Mouse (Mus musculus): Measurements from ENCODE around the gene Nol9.

DNA sequence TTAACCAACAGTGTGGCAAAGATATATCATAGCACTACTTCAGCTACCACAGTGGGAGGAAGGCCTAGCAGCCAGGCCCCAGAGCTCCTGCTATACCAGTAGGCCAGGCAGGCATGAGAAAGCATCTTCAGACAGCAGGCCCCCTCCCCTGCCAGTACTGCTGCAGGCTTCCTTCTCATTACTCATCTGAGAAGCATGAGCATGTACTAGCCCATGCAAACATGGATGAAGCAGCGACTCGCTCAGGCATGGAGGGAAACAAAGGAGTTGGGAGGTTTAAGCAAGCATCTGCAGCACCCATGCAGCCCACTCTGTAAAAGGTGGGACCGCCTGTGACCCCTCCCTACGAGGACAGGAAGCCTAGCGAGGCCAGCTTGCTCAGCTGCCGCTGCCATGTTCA, 20.0 kb upstream of the Nol9 start:
- TF ChIP-seq CTCF (IDR thresholded peaks at IDR 0.05) (no peak), EP300 (IDR thresholded peaks at IDR 0.05) (no peak)
